Mouse (Mus musculus) thymus, adult 2 months (tissue): ENCODE measurements around the gene Gm8947.
"Not testable (repeated sequence)": the region's sequence is repeated elsewhere in the genome, so short reads cannot be mapped to it uniquely, and the experiment has no call there.

Experiments used
- CTCF ChIP-seq: fragments of 200-500 bp; IDR thresholded peaks from 2 replicates; pipeline ENCODE4 v1.5.1; 2012; ENCODE audit warnings: mild to moderate bottlenecking, control low read depth, low read length, moderate library complexity, borderline replicate concordance; ENCODE audit not compliant: control insufficient read depth, poor library complexity, insufficient read depth; ENCODE audit errors: extremely low read depth
- POLR2A ChIP-seq: fragments of 200-500 bp; IDR thresholded peaks from 2 replicates; pipeline ENCODE4 v1.6.1; 2012; ENCODE audit warnings: mild to moderate bottlenecking, low read length, control low read depth, moderate library complexity; ENCODE audit not compliant: control insufficient read depth, poor library complexity, insufficient read depth; ENCODE audit errors: extremely low read depth

GRCm38 (mm10) chr1:151186879-151187424 is 5.2 kb upstream of the Gm8947 start:
- not testable (repeated sequence) for TF ChIP-seq POLR2A, CTCF
